Mouse (Mus musculus): Measurements from ENCODE around the gene Syt16. TPM values are rescaled to one million over a fixed set of nuclear protein-coding genes. Genes with fewer than 3 reads are reported as not detected.

Syt16 gene
- polyA plus RNA-seq, 1 experiment from 2014 or later, result 0.27 TPM

GRCm38 (mm10) chr12:73989594-73989993 is 7.9 kb upstream of the Syt16 start:
- H3K27ac ChIP-seq (ENCODE audit: low read depth, low read length), result no peak overlapping the region
- no peak overlapping the region for H3K4me3 ChIP-seq (ENCODE audit: low read depth, low read length)
- H3K4me1 ChIP-seq (replicated peaks; ENCODE audit: control insufficient read depth, insufficient read depth, low read length), result no peaks in the 10 kb centered on the region
- DNase-seq (ENCODE audit: low spot score), result no peak
- no peak overlapping the region for H3K4me2 ChIP-seq
- H3K27me3 ChIP-seq (replicated peaks; ENCODE audit: control insufficient read depth, insufficient read depth, low read length), result no peaks in the 10 kb centered on the region
- no peaks in the 10 kb centered on the region for H3K9me3 ChIP-seq (ENCODE audit: control insufficient read depth, low read length)
- no peak overlapping the region for H3K9ac ChIP-seq (ENCODE audit: low read depth, low read length)
- no peak for ATAC-seq (replicated peaks; ENCODE audit: low FRiP score)
- peaks cover 3% of the 10 kb centered on the region for H3K36me3 ChIP-seq (ENCODE audit: control insufficient read depth, insufficient read depth, low read length)

DNA sequence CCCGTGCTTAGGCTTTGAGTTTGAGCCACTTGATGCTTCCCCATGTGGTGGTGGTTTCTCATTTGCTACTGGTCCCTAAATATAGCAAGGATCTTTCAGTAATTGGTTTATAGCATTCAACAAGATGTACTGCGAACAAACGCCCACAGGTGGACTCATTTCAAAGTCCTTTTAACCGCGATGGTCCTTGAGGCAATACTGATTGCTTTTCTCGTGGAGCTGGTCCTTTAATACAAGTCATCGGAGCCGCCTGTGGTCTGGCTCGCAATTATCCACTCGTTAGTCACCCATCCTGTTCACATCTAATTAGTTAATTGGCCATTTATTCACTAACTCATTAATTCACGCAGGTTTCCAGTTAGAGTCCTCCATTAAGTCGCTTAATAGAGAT is 560 bp upstream of the Syt16 start:
- Histone ChIP-seq H3K36me3 (ENCODE audit: control insufficient read depth, insufficient read depth, low read length) (no peaks in the 10 kb centered on the region), H3K4me2 (no peak overlapping the region), H3K4me3 (ENCODE audit: low read depth, low read length) (no peak overlapping the region), H3K27ac (ENCODE audit: low read depth, low read length) (no peak overlapping the region), H3K4me1 (replicated peaks; ENCODE audit: control insufficient read depth, insufficient read depth, low read length) (no peaks in the 10 kb centered on the region), H3K9ac (ENCODE audit: low read depth, low read length) (no peak overlapping the region), H3K9me3 (ENCODE audit: control insufficient read depth, low read length) (no peaks in the 10 kb centered on the region), H3K27me3 (replicated peaks; ENCODE audit: control insufficient read depth, insufficient read depth, low read length) (peaks cover 38% of the 10 kb centered on the region)
- WGBS, result 56% methylated on average over 12 of the region's 12 CpGs
- ATAC-seq (replicated peaks; ENCODE audit: low FRiP score) (no peak), DNase-seq (ENCODE audit: low spot score) (no peak)

DNA sequence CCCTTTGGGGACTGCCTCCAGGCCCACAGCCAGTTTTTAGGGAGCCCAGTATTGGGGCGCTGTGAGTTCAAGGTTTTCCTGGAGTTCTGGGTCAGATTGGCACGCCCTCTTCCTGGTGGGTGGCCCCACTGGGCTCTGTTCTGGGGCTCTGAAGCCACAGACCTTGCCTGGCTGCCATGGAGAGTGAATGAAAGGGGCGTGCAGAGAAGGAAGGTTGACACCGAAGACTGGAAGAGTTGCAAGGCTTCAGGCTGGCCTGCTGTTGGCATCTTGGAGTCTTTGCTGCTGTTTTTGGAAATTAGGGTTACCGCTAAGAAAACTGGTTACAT is 631 bp downstream of the Syt16 start:
- Histone ChIP-seq H3K27ac (ENCODE audit: low read depth, low read length) (no peak overlapping the region), H3K36me3 (ENCODE audit: control insufficient read depth, insufficient read depth, low read length) (no peaks in the 10 kb centered on the region), H3K9ac (ENCODE audit: low read depth, low read length) (no peak overlapping the region), H3K9me3 (ENCODE audit: control insufficient read depth, low read length) (no peaks in the 10 kb centered on the region), H3K4me1 (replicated peaks; ENCODE audit: control insufficient read depth, insufficient read depth, low read length) (no peaks in the 10 kb centered on the region), H3K4me3 (ENCODE audit: low read depth, low read length) (peak overlapping the region; percentile 50), H3K27me3 (replicated peaks; ENCODE audit: control insufficient read depth, insufficient read depth, low read length) (peaks cover 38% of the 10 kb centered on the region), H3K4me2 (peak overlapping the region; percentile 80)
- WGBS, result 35% methylated on average over 5 of the region's 5 CpGs
- no peak for ATAC-seq (replicated peaks; ENCODE audit: low FRiP score)
- DNase-seq (ENCODE audit: low spot score), result no peak

GRCm38 (mm10) chr12:74002449-74002848 is 5.0 kb downstream of the Syt16 start:
- H3K9me3 ChIP-seq (ENCODE audit: control insufficient read depth, low read length), result no peaks in the 10 kb centered on the region
- no peaks in the 10 kb centered on the region for H3K4me1 ChIP-seq (replicated peaks; ENCODE audit: control insufficient read depth, insufficient read depth, low read length)
- 81% methylated on average over 9 of the region's 9 CpGs for WGBS
- H3K9ac ChIP-seq (ENCODE audit: low read depth, low read length), result no peak overlapping the region
- H3K4me2 ChIP-seq, result no peak overlapping the region
- H3K36me3 ChIP-seq (ENCODE audit: control insufficient read depth, insufficient read depth, low read length), result no peaks in the 10 kb centered on the region
- no peak overlapping the region for H3K27ac ChIP-seq (ENCODE audit: low read depth, low read length)
- ATAC-seq (replicated peaks; ENCODE audit: low FRiP score), result no peak
- no peak overlapping the region for H3K4me3 ChIP-seq (ENCODE audit: low read depth, low read length)
- H3K27me3 ChIP-seq (replicated peaks; ENCODE audit: control insufficient read depth, insufficient read depth, low read length), result peaks cover 21% of the 10 kb centered on the region
- DNase-seq (ENCODE audit: low spot score), result no peak

- WGBS, result 23% methylated on average over 8 of the region's 8 CpGs
- DNase-seq (ENCODE audit: low spot score), result no peak
- Histone ChIP-seq H3K4me2 (no peak overlapping the region), H3K4me3 (ENCODE audit: low read depth, low read length) (no peak overlapping the region), H3K9me3 (ENCODE audit: control insufficient read depth, low read length) (no peaks in the 10 kb centered on the region), H3K36me3 (ENCODE audit: control insufficient read depth, insufficient read depth, low read length) (no peaks in the 10 kb centered on the region), H3K4me1 (replicated peaks; ENCODE audit: control insufficient read depth, insufficient read depth, low read length) (no peaks in the 10 kb centered on the region), H3K27me3 (replicated peaks; ENCODE audit: control insufficient read depth, insufficient read depth, low read length) (no peaks in the 10 kb centered on the region), H3K27ac (ENCODE audit: low read depth, low read length) (no peak overlapping the region), H3K9ac (ENCODE audit: low read depth, low read length) (no peak overlapping the region)
- ATAC-seq (replicated peaks; ENCODE audit: low FRiP score), result no peak; the same call in 1 of the 2 replicates
These were observed 12.0 kb downstream of the Syt16 start for GRCm38 (mm10) chr12:74009448-74009911.

DNA sequence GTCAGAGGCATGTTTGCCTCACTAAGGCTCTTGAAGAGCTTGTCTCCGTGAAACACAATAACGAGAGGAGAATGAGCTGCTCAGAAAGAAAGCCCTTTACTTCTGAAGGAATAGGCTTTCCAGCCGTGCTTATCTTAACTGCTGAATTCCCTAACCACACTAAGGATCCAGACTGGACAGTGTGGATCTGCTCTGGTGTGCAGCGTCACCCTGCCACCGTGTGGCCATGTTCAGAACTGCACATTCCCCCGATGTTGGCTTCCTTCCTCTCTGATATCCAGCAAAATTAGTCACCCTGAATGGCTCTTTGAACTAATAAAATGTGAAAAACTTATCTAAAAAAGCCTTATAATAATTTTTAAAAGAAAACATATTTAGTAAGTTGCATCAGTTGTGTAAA is 16.3 kb downstream of the Syt16 start:
- Histone ChIP-seq H3K36me3 (ENCODE audit: control insufficient read depth, insufficient read depth, low read length) (no peaks in the 10 kb centered on the region), H3K9me3 (ENCODE audit: control insufficient read depth, low read length) (no peaks in the 10 kb centered on the region), H3K9ac (ENCODE audit: low read depth, low read length) (no peak overlapping the region), H3K4me2 (peak overlapping the region; percentile 48; the same call in 1 of the 2 replicates), H3K27ac (ENCODE audit: low read depth, low read length) (no peak overlapping the region), H3K4me3 (ENCODE audit: low read depth, low read length) (no peak overlapping the region), H3K27me3 (replicated peaks; ENCODE audit: control insufficient read depth, insufficient read depth, low read length) (no peaks in the 10 kb centered on the region), H3K4me1 (replicated peaks; ENCODE audit: control insufficient read depth, insufficient read depth, low read length) (no peaks in the 10 kb centered on the region)
- ATAC-seq (replicated peaks; ENCODE audit: low FRiP score), result peak; percentile 70
- WGBS, result 3% methylated on average over 6 of the region's 6 CpGs
- peak; percentile 57 for DNase-seq (ENCODE audit: low spot score)

GRCm38 (mm10) chr12:74014739-74015270 is 17.3 kb downstream of the Syt16 start:
- ATAC-seq (replicated peaks; ENCODE audit: low FRiP score) (no peak), DNase-seq (ENCODE audit: low spot score) (no peak)
- H3K36me3 ChIP-seq (ENCODE audit: control insufficient read depth, insufficient read depth, low read length), result no peaks in the 10 kb centered on the region
- H3K9ac ChIP-seq (ENCODE audit: low read depth, low read length), result no peak overlapping the region
- H3K27me3 ChIP-seq (replicated peaks; ENCODE audit: control insufficient read depth, insufficient read depth, low read length), result no peaks in the 10 kb centered on the region
- H3K9me3 ChIP-seq (ENCODE audit: control insufficient read depth, low read length), result no peaks in the 10 kb centered on the region
- no peak overlapping the region for H3K4me3 ChIP-seq (ENCODE audit: low read depth, low read length)
- no peaks in the 10 kb centered on the region for H3K4me1 ChIP-seq (replicated peaks; ENCODE audit: control insufficient read depth, insufficient read depth, low read length)
- no peak overlapping the region for H3K4me2 ChIP-seq
- WGBS, result 56% methylated on average over 7 of the region's 7 CpGs
- H3K27ac ChIP-seq (ENCODE audit: low read depth, low read length), result no peak overlapping the region

- WGBS, result 72% methylated on average over 5 of the region's 5 CpGs
- no peaks in the 10 kb centered on the region for H3K9me3 ChIP-seq (ENCODE audit: control insufficient read depth, low read length)
- no peak overlapping the region for H3K27ac ChIP-seq (ENCODE audit: low read depth, low read length)
- no peak overlapping the region for H3K9ac ChIP-seq (ENCODE audit: low read depth, low read length)
- H3K27me3 ChIP-seq (replicated peaks; ENCODE audit: control insufficient read depth, insufficient read depth, low read length), result no peaks in the 10 kb centered on the region
- no peak overlapping the region for H3K4me2 ChIP-seq
- no peak for DNase-seq (ENCODE audit: low spot score)
- H3K4me3 ChIP-seq (ENCODE audit: low read depth, low read length), result no peak overlapping the region
- H3K36me3 ChIP-seq (ENCODE audit: control insufficient read depth, insufficient read depth, low read length), result no peaks in the 10 kb centered on the region
- H3K4me1 ChIP-seq (replicated peaks; ENCODE audit: control insufficient read depth, insufficient read depth, low read length), result no peaks in the 10 kb centered on the region
- no peak for ATAC-seq (replicated peaks; ENCODE audit: low FRiP score)
These were observed 18.0 kb downstream of the Syt16 start for GRCm38 (mm10) chr12:74015491-74015890.

GRCm38 (mm10) chr12:74023260-74023659 is 25.8 kb downstream of the Syt16 start:
- Histone ChIP-seq H3K4me2 (no peak overlapping the region), H3K36me3 (ENCODE audit: control insufficient read depth, insufficient read depth, low read length) (no peaks in the 10 kb centered on the region), H3K27me3 (replicated peaks; ENCODE audit: control insufficient read depth, insufficient read depth, low read length) (no peaks in the 10 kb centered on the region), H3K9me3 (ENCODE audit: control insufficient read depth, low read length) (no peaks in the 10 kb centered on the region), H3K4me3 (ENCODE audit: low read depth, low read length) (no peak overlapping the region), H3K4me1 (replicated peaks; ENCODE audit: control insufficient read depth, insufficient read depth, low read length) (no peaks in the 10 kb centered on the region), H3K27ac (ENCODE audit: low read depth, low read length) (no peak overlapping the region), H3K9ac (ENCODE audit: low read depth, low read length) (no peak overlapping the region)
- 87% methylated on average over 5 of the region's 5 CpGs for WGBS
- ATAC-seq (replicated peaks; ENCODE audit: low FRiP score) (no peak), DNase-seq (ENCODE audit: low spot score) (no peak)
